Mouse (Mus musculus): ENCODE measurements around the gene Rapgef3. TPM values are rescaled to one million over a fixed set of nuclear protein-coding genes. Genes with fewer than 3 reads are reported as not detected.
A peak's percentile ranks its signal among the peaks of the same experiment; 100 is the strongest.

Rapgef3 gene
- polyA plus RNA-seq, 1 experiment from 2014 or later, result 5.9 TPM

DNA sequence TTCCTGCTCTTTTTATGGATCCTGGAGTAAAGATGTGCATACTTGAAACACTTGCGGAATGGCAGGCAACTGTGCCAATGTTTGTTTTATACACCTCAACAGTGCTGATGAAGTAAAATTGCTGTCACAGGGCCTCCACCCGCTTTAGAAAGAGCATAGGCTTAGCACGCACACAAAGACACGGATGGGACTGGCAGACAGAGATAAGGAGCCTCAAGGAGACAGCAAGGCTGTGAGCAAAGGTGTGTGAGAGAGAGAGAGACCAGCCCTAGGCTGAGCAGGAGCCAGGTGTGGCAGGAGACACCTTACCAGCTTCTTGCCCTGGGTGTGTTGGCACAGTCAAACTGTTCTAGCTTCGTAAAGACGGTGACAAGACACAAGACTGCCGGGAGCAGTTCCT is 28.8 kb downstream of the Rapgef3 start:
- 92% methylated on average over 7 of the region's 7 CpGs for WGBS
- H3K36me3 ChIP-seq (replicated peaks), result no peaks in the 10 kb centered on the region
- DNase-seq (ENCODE audit: low spot score), result no peak
- H3K4me3 ChIP-seq, result no peak overlapping the region
- no peak overlapping the region for H3K27ac ChIP-seq (replicated peaks)
- peaks cover 10% of the 10 kb centered on the region for H3K4me1 ChIP-seq
- H3K27me3 ChIP-seq (replicated peaks; ENCODE audit: low read depth, poor library complexity, severe bottlenecking), result no peaks in the 10 kb centered on the region
- no peaks in the 10 kb centered on the region for H3K9me3 ChIP-seq

GRCm38 (mm10) chr15:97731988-97732387 is 35.8 kb downstream of the Rapgef3 start:
- no peaks in the 10 kb centered on the region for H3K27me3 ChIP-seq (replicated peaks; ENCODE audit: low read depth, poor library complexity, severe bottlenecking)
- H3K4me1 ChIP-seq, result 0 out of 2 replicates have a peak, but pooled peaks cover 4% of the 10 kb centered on the region
- no peaks in the 10 kb centered on the region for H3K36me3 ChIP-seq (replicated peaks)
- no peak overlapping the region for H3K4me3 ChIP-seq
- no peak for DNase-seq (ENCODE audit: low spot score)
- no peak overlapping the region for H3K27ac ChIP-seq (replicated peaks)
- peaks cover 8% of the 10 kb centered on the region; the same call in 1 of the 2 replicates for H3K9me3 ChIP-seq
- WGBS, result 92% methylated on average over 11 of the region's 11 CpGs

GRCm38 (mm10) chr15:97731111-97731510 is 36.7 kb downstream of the Rapgef3 start, which contains the start of gene Endou:
TSS of gene Endou (minus strand) at chr15:97731339.
- H3K4me3 ChIP-seq, result no peak within 1 kb of the TSS

DNA sequence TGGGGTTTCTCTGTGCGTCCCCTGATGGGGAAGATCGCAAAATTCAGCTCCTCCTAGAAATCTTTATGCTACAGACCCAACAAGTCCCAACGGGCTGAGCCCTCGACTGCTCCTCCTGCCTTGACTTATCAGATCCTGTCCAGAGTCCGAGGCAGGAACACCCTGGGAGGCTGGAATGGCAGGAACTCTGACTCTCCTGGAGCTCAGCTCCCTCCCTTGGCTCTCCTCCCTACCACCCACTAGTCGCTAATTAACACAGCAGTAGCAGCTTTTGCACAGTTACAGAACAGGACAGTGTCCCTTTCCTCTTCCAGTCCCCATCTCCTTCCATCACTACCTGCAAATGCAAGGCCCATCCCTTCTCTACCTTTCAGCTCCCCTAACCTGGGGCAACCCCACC is 37.4 kb downstream of the Rapgef3 start:
- H3K4me3 ChIP-seq, result no peak overlapping the region
- H3K36me3 ChIP-seq (replicated peaks), result no peaks in the 10 kb centered on the region
- no peaks in the 10 kb centered on the region for H3K27me3 ChIP-seq (replicated peaks; ENCODE audit: low read depth, poor library complexity, severe bottlenecking)
- no peak for DNase-seq (ENCODE audit: low spot score)
- no peak overlapping the region for H3K27ac ChIP-seq (replicated peaks)
- 0 out of 2 replicates have a peak, but pooled peaks cover 4% of the 10 kb centered on the region for H3K4me1 ChIP-seq
- 49% methylated on average over 6 of the region's 6 CpGs for WGBS
- peaks cover 8% of the 10 kb centered on the region; the same call in 1 of the 2 replicates for H3K9me3 ChIP-seq

More at GRCm38 (mm10) chr15:97731111-97731510, 36.7 kb downstream of the Rapgef3 start, which contains the start of gene Endou:
- no peak for DNase-seq (ENCODE audit: low spot score)
- Histone ChIP-seq H3K36me3 (replicated peaks) (no peaks in the 10 kb centered on the region), H3K4me1 (0 out of 2 replicates have a peak, but pooled peaks cover 4% of the 10 kb centered on the region), H3K27ac (replicated peaks) (no peak within 1 kb of the TSS), H3K27me3 (replicated peaks; ENCODE audit: low read depth, poor library complexity, severe bottlenecking) (no peaks in the 10 kb centered on the region), H3K9me3 (peaks cover 8% of the 10 kb centered on the region; the same call in 1 of the 2 replicates)
- 90% methylated on average over 8 of the region's 8 CpGs for WGBS

- WGBS, result 61% methylated on average over 7 of the region's 7 CpGs
- Histone ChIP-seq H3K4me3 (no peak overlapping the region), H3K27me3 (replicated peaks; ENCODE audit: low read depth, poor library complexity, severe bottlenecking) (no peaks in the 10 kb centered on the region), H3K36me3 (replicated peaks) (no peaks in the 10 kb centered on the region), H3K27ac (replicated peaks) (peak overlapping the region; percentile 30; the same call in 1 of the 2 replicates), H3K9me3 (peaks cover 7% of the 10 kb centered on the region; the same call in 1 of the 2 replicates), H3K4me1 (0 out of 2 replicates have a peak, but pooled peaks cover 4% of the 10 kb centered on the region)
- no peak for DNase-seq (ENCODE audit: low spot score)
These were observed 39.0 kb downstream of the Rapgef3 start for GRCm38 (mm10) chr15:97728804-97729203.

DNA sequence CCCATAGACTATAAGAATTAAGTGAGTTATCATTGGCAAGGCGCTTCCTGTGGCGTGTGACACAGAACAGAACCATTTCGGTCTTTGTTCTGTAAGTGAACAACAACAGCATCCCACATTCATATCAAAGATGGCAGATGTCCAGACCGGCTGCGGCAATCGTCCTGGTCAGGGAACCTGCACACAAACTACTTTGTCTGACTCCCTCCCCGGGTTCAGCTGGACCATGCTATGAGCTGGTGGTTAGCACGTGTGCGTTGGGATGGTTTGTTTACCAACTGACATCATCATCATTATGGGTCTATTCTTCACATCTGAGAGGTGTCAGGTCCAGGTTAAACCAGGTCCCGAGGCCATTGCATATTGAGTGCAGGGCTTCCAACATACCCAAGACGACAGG is 39.4 kb downstream of the Rapgef3 start:
- no peak for DNase-seq (ENCODE audit: low spot score)
- WGBS, result 89% methylated on average over 11 of the region's 11 CpGs
- no peaks in the 10 kb centered on the region for H3K36me3 ChIP-seq (replicated peaks)

GRCm38 (mm10) chr15:97727520-97727919 is 40.3 kb downstream of the Rapgef3 start:
- DNase-seq (ENCODE audit: low spot score), result no peak
- H3K27ac ChIP-seq (replicated peaks), result no peak overlapping the region
- no peaks in the 10 kb centered on the region for H3K36me3 ChIP-seq (replicated peaks)
- no peak overlapping the region for H3K4me3 ChIP-seq
- 0 out of 2 replicates have a peak, but pooled peaks cover 2% of the 10 kb centered on the region for H3K9me3 ChIP-seq
- H3K27me3 ChIP-seq (replicated peaks; ENCODE audit: low read depth, poor library complexity, severe bottlenecking), result no peaks in the 10 kb centered on the region
- H3K4me1 ChIP-seq, result 0 out of 2 replicates have a peak, but pooled peaks cover 4% of the 10 kb centered on the region
- WGBS, result 58% methylated on average over 5 of the region's 5 CpGs

More for the DNA sequence above, 39.4 kb downstream of the Rapgef3 start:
- no peaks in the 10 kb centered on the region for H3K27me3 ChIP-seq (replicated peaks; ENCODE audit: low read depth, poor library complexity, severe bottlenecking)
- H3K27ac ChIP-seq (replicated peaks), result no peak overlapping the region
- H3K4me1 ChIP-seq, result 0 out of 2 replicates have a peak, but pooled peaks cover 4% of the 10 kb centered on the region
- H3K4me3 ChIP-seq, result no peak overlapping the region
- 0 out of 2 replicates have a peak, but pooled peaks cover 5% of the 10 kb centered on the region for H3K9me3 ChIP-seq

GRCm38 (mm10) chr15:97727048-97727447 is 40.7 kb downstream of the Rapgef3 start:
- DNase-seq (ENCODE audit: low spot score), result no peak
- no peaks in the 10 kb centered on the region for H3K9me3 ChIP-seq
- no peak overlapping the region for H3K27ac ChIP-seq (replicated peaks)
- H3K36me3 ChIP-seq (replicated peaks), result no peaks in the 10 kb centered on the region
- 0 out of 2 replicates have a peak, but pooled peaks cover 8% of the 10 kb centered on the region for H3K4me1 ChIP-seq
- no peak overlapping the region for H3K4me3 ChIP-seq
- 80% methylated on average over 8 of the region's 8 CpGs for WGBS
- H3K27me3 ChIP-seq (replicated peaks; ENCODE audit: low read depth, poor library complexity, severe bottlenecking), result no peaks in the 10 kb centered on the region

GRCm38 (mm10) chr15:97726310-97726709 is 41.5 kb downstream of the Rapgef3 start:
- no peak overlapping the region for H3K27ac ChIP-seq (replicated peaks)
- H3K4me1 ChIP-seq, result 0 out of 2 replicates have a peak, but pooled peaks cover 8% of the 10 kb centered on the region
- no peaks in the 10 kb centered on the region for H3K27me3 ChIP-seq (replicated peaks; ENCODE audit: low read depth, poor library complexity, severe bottlenecking)

GRCm38 (mm10) chr15:97725198-97725785 is 42.5 kb downstream of the Rapgef3 start:
- DNase-seq (ENCODE audit: low spot score), result no peak
- no peaks in the 10 kb centered on the region for H3K9me3 ChIP-seq

More at GRCm38 (mm10) chr15:97726310-97726709, 41.5 kb downstream of the Rapgef3 start:
- no peaks in the 10 kb centered on the region for H3K36me3 ChIP-seq (replicated peaks)
- no peak for DNase-seq (ENCODE audit: low spot score)
- no peak overlapping the region for H3K4me3 ChIP-seq
- 81% methylated on average over 13 of the region's 13 CpGs for WGBS
- H3K9me3 ChIP-seq, result no peaks in the 10 kb centered on the region

GRCm38 (mm10) chr15:97724346-97725197 is 43.2 kb downstream of the Rapgef3 start:
- no peaks in the 10 kb centered on the region for H3K9me3 ChIP-seq
- WGBS, result 87% methylated on average over 17 of the region's 17 CpGs
- no peaks in the 10 kb centered on the region for H3K27me3 ChIP-seq (replicated peaks; ENCODE audit: low read depth, poor library complexity, severe bottlenecking)
- no peak overlapping the region for H3K4me3 ChIP-seq
- no peak for DNase-seq (ENCODE audit: low spot score)
- H3K36me3 ChIP-seq (replicated peaks), result no peaks in the 10 kb centered on the region
- H3K27ac ChIP-seq (replicated peaks), result no peak overlapping the region
- peaks cover 13% of the 10 kb centered on the region; the same call in 1 of the 2 replicates for H3K4me1 ChIP-seq

More at GRCm38 (mm10) chr15:97725198-97725785, 42.5 kb downstream of the Rapgef3 start:
- H3K27me3 ChIP-seq (replicated peaks; ENCODE audit: low read depth, poor library complexity, severe bottlenecking), result no peaks in the 10 kb centered on the region
- no peak overlapping the region for H3K4me3 ChIP-seq
- H3K36me3 ChIP-seq (replicated peaks), result no peaks in the 10 kb centered on the region
- no peak overlapping the region for H3K27ac ChIP-seq (replicated peaks)
- WGBS, result 82% methylated on average over 6 of the region's 6 CpGs
- peaks cover 13% of the 10 kb centered on the region; the same call in 1 of the 2 replicates for H3K4me1 ChIP-seq
